Mouse (Mus musculus) ovary, adult 10 weeks (tissue): ENCODE results near the gene Defb39. TPM values are rescaled to one million over a fixed set of nuclear protein-coding genes. Genes with fewer than 3 reads are reported as not detected.

Experiments
- polyA plus RNA-seq: library from polyadenylated mRNA; stranded (reverse); fragments of 350-450 nt; fragmentation: Illumina TruSeq; extraction: RNeasy Lipid Tissue Mini Kit (QIAGEN cat#74804); gene quantifications from one replicate; pipeline ENCODE4 v1.2.3, GENCODE M21; 2014

The Defb39 gene
- polyA plus RNA-seq: not detected

GRCm38 (mm10) chr8:19064710-19065109 is at the start of gene Defb39:
Gene Defb39, minus strand, starts transcription at chr8:19064810.

GRCm38 (mm10) chr8:19026466-19026865 is 38.1 kb downstream of the Defb39 start, which contains the start of gene Defb38:
Gene Defb38, minus strand, starts transcription at chr8:19026566.

Other genes starting within 250 kb of the Defb39 start
- not detected for gene Defb40, start 86.6 kb downstream of the Defb39 start, polyA plus RNA-seq
- not detected for gene Defb37, start 73.8 kb downstream of the Defb39 start, polyA plus RNA-seq
- not detected for gene Defb38, start 38.2 kb downstream of the Defb39 start, polyA plus RNA-seq
- not detected for gene Defb12, start 50.0 kb upstream of the Defb39 start, polyA plus RNA-seq
- not detected for gene Defb34, start 58.9 kb upstream of the Defb39 start, polyA plus RNA-seq
- not detected for gene Gm45826, start 76.0 kb upstream of the Defb39 start, polyA plus RNA-seq
- not detected for gene Defb14, start 129.5 kb upstream of the Defb39 start, polyA plus RNA-seq
- gene Defb4, start 133.9 kb upstream of the Defb39 start, polyA plus RNA-seq: not detected
- not detected for gene Defb6, start 160.7 kb upstream of the Defb39 start, polyA plus RNA-seq
- gene Defb46, start 175.1 kb upstream of the Defb39 start, polyA plus RNA-seq: not detected
- not detected for gene Defb5, start 182.8 kb upstream of the Defb39 start, polyA plus RNA-seq
- not detected for gene Defb3, start 228.6 kb upstream of the Defb39 start, polyA plus RNA-seq